Mouse (Mus musculus): ENCODE measurements at regions not wholly inside any gene's neighbourhood (a gene's known extent, or its start where the extent isn't known, plus 50 kb on each side); places are given as distances from the start of the nearest gene placed in this dataset.

DNA sequence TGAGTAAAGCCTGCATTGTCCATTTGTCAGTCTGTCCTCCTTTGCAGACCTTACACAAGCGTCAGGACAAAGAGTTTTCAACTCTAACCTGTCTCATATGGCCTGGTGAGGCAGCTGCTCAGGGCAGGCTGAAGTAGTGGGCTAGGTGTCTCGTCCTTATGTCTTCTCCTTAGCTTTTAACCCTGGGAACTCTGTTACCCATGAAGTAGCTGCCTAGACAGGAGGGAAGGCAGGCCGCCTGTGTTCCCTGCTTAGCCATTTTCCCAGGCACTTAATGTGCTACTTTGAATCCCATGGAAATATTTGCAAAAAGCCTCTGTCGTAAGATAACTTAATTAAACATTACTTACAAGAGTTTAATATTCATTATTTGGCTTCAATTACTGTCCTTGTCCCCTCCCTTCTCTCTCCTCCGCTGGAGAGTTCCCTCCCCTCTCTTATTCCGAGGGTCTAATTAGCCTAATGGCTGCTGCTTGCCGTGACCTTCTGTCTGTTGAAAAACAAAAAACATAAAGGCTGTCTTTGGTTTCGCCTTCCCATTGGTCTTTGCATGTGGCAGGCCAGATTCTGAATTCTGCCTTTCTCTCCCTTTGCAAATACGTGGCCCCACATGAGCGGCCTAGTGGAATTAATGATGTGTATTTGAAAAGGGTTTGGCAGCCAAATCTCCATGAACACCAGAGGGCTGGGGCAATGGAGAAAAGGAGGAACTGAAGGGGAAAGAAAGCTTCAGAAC is 642.2 kb upstream of the Fam160b2 start:
- 0 out of 2 replicates have a peak overlapping the region, but pooled peaks have one; percentile 49 for H3K27ac ChIP-seq (ENCODE audit: low read depth, low read length)
- H3K4me3 ChIP-seq (ENCODE audit: low read depth, low read length): no peak overlapping the region

DNA sequence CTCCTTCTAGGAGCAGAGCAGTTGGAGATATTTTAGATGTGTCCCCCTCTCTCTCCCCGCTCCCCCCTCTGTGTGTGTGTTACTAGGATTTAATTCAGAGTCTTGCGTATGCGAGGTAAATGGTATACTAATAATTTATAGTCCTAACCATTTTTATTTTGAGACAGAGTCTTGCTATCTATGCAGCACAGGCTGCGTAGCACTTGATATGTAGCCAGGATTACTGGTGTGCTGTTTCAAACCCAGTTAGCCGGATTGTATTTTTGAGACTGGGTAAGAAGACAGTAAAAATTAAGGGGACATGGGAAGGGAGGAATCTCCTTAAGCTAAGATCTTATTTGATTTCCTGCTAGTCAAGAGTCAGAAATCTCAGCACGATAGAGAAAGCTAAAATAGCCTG is 636.6 kb upstream of the Fam160b2 start:
- Histone ChIP-seq H3K4me1 (ENCODE audit: control insufficient read depth, insufficient read depth, low read length) (no peaks in the 10 kb centered on the region), H3K27ac (ENCODE audit: low read depth, low read length) (no peak overlapping the region), H3K36me3 (ENCODE audit: control insufficient read depth, insufficient read depth, low read length) (no peaks in the 10 kb centered on the region), H3K9ac (ENCODE audit: low read length) (no peak overlapping the region), H3K27me3 (ENCODE audit: control insufficient read depth, insufficient read depth, low read length) (no peaks in the 10 kb centered on the region), H3K4me3 (ENCODE audit: low read depth, low read length) (no peak overlapping the region), H3K4me2 (ENCODE audit: low read depth) (no peak overlapping the region), H3K9me3 (ENCODE audit: control insufficient read depth, low read length) (no peaks in the 10 kb centered on the region)
- DNase-seq (ENCODE audit: low spot score) (no peak), ATAC-seq (ENCODE audit: insufficient read depth, low FRiP score, low TSS enrichment) (no peak)
- WGBS: 93% methylated on average over 6 of the region's 6 CpGs

More for the DNA sequence above, 642.2 kb upstream of the Fam160b2 start:
- DNase-seq (ENCODE audit: low spot score) (peak; percentile 62), ATAC-seq (ENCODE audit: insufficient read depth, low FRiP score, low TSS enrichment) (peak; percentile 94)
- Histone ChIP-seq H3K9me3 (ENCODE audit: control insufficient read depth, low read length) (no peaks in the 10 kb centered on the region), H3K36me3 (ENCODE audit: control insufficient read depth, insufficient read depth, low read length) (no peaks in the 10 kb centered on the region), H3K27me3 (ENCODE audit: control insufficient read depth, insufficient read depth, low read length) (no peaks in the 10 kb centered on the region), H3K4me1 (ENCODE audit: control insufficient read depth, insufficient read depth, low read length) (peaks cover 2% of the 10 kb centered on the region; the same call in 1 of the 2 replicates), H3K4me2 (ENCODE audit: low read depth) (no peak overlapping the region), H3K9ac (ENCODE audit: low read length) (no peak overlapping the region)
- WGBS: 34% methylated on average over 10 of the region's 10 CpGs

- Histone ChIP-seq H3K9ac (ENCODE audit: low read length) (no peak overlapping the region), H3K4me1 (ENCODE audit: control insufficient read depth, insufficient read depth, low read length) (no peaks in the 10 kb centered on the region), H3K4me2 (ENCODE audit: low read depth) (no peak overlapping the region), H3K4me3 (ENCODE audit: low read depth, low read length) (no peak overlapping the region), H3K9me3 (ENCODE audit: control insufficient read depth, low read length) (no peaks in the 10 kb centered on the region), H3K36me3 (ENCODE audit: control insufficient read depth, insufficient read depth, low read length) (no peaks in the 10 kb centered on the region), H3K27ac (ENCODE audit: low read depth, low read length) (no peak overlapping the region), H3K27me3 (ENCODE audit: control insufficient read depth, insufficient read depth, low read length) (no peaks in the 10 kb centered on the region)
- 89% methylated on average over 2 of the region's 2 CpGs for WGBS
- DNase-seq (ENCODE audit: low spot score) (no peak), ATAC-seq (ENCODE audit: insufficient read depth, low FRiP score, low TSS enrichment) (no peak)
These were observed 635.3 kb upstream of the Fam160b2 start for GRCm38 (mm10) chr14:71234900-71235299.

DNA sequence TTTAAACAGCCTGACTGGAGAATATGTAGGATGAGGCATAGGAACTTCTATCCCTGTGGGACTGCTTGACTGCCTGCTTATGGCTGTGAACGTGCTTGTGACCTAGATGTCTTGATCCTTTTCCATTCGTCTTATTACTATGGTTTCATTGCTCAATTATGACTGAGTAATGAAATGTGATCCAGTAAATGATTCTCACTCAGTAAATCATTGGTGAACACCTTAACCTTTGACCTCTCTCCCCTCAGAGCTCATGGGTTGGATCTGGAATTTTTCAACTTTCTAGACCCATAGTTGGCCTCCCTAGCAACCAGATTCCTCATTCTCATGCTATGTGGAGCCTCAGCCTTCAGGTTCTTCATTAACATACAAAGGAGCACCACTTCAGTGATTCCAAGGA is 634.6 kb upstream of the Fam160b2 start:
- H3K9me3 ChIP-seq (ENCODE audit: control insufficient read depth, low read length): no peaks in the 10 kb centered on the region

DNA sequence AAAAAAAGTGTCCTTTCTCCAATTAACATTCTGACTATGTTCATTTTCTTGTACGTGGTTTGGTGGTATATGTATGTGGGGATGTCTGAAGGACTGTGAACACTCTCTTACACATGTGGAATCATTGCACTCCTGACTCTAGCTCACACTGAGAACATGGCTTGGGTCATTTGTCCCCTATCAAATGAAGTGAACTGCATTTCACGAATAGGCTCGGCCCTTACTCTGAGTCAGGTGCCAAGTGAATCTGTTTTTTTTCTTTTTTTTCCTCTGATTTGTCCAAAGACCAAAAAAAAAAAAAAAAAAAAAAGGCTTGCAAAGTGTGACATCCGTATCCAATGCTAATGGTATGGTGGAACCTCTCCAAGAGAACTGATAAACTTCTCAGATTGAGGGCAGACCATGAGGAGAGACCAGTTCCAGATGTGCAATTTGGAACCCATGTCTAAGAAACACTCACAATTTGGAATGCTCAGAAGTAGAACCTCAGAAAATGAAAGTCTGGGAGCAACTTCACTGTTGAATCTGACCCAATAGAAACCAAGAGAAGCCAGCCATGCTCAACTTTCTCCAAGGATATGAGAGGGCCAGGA is 631.7 kb upstream of the Fam160b2 start:
- WGBS: 90% methylated on average over 4 of the region's 4 CpGs
- Histone ChIP-seq H3K4me2 (ENCODE audit: low read depth) (no peak overlapping the region), H3K4me3 (ENCODE audit: low read depth, low read length) (no peak overlapping the region), H3K4me1 (ENCODE audit: control insufficient read depth, insufficient read depth, low read length) (no peaks in the 10 kb centered on the region), H3K36me3 (ENCODE audit: control insufficient read depth, insufficient read depth, low read length) (no peaks in the 10 kb centered on the region), H3K27ac (ENCODE audit: low read depth, low read length) (no peak overlapping the region), H3K9ac (ENCODE audit: low read length) (no peak overlapping the region), H3K27me3 (ENCODE audit: control insufficient read depth, insufficient read depth, low read length) (no peaks in the 10 kb centered on the region), H3K9me3 (ENCODE audit: control insufficient read depth, low read length) (no peaks in the 10 kb centered on the region)
- DNase-seq (ENCODE audit: low spot score) (no peak), ATAC-seq (ENCODE audit: insufficient read depth, low FRiP score, low TSS enrichment) (no peak)

More for the DNA sequence above, 634.6 kb upstream of the Fam160b2 start:
- Histone ChIP-seq H3K4me1 (ENCODE audit: control insufficient read depth, insufficient read depth, low read length) (no peaks in the 10 kb centered on the region), H3K27me3 (ENCODE audit: control insufficient read depth, insufficient read depth, low read length) (no peaks in the 10 kb centered on the region), H3K4me2 (ENCODE audit: low read depth) (no peak overlapping the region), H3K27ac (ENCODE audit: low read depth, low read length) (no peak overlapping the region), H3K36me3 (ENCODE audit: control insufficient read depth, insufficient read depth, low read length) (no peaks in the 10 kb centered on the region), H3K9ac (ENCODE audit: low read length) (no peak overlapping the region), H3K4me3 (ENCODE audit: low read depth, low read length) (no peak overlapping the region)
- DNase-seq (ENCODE audit: low spot score) (no peak), ATAC-seq (ENCODE audit: insufficient read depth, low FRiP score, low TSS enrichment) (no peak)
- WGBS: 55% methylated on average over 2 of the region's 2 CpGs

DNA sequence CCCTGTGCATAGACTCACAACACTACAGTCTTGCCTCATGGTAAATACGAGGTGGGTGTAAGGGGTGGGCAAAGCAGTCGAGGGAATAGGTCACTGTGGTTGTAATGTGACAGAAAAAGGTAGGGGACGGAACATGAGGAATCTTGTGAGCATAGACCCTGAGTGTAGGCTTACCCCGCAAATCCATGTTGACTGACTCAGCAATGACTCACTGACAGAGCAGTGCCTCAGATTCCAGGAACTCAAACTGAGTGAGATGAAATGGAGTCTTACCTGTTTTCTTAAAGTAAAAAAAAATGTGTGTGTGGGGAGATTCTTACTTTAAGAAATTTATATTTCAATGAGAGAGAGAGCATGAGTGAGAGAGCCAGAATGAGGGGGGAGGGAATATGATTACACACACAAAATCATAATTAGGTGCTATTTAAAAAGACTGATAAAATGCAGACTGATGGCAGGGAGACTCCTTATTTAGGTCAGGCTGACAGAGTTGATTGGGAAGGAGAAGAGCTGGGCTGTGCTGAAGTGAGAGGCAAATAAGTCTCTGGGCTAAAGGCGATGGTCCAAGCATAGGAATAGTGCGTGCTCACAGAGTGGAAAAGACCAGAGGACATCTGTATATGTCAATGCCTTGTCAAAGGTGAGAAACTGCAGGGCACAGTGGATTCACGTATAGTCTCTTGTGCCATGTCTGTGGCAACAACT is 631.0 kb upstream of the Fam160b2 start:
- Histone ChIP-seq H3K4me2 (ENCODE audit: low read depth) (no peak overlapping the region), H3K27me3 (ENCODE audit: control insufficient read depth, insufficient read depth, low read length) (no peaks in the 10 kb centered on the region), H3K4me1 (ENCODE audit: control insufficient read depth, insufficient read depth, low read length) (no peaks in the 10 kb centered on the region), H3K36me3 (ENCODE audit: control insufficient read depth, insufficient read depth, low read length) (no peaks in the 10 kb centered on the region), H3K9ac (ENCODE audit: low read length) (no peak overlapping the region), H3K9me3 (ENCODE audit: control insufficient read depth, low read length) (no peaks in the 10 kb centered on the region), H3K27ac (ENCODE audit: low read depth, low read length) (no peak overlapping the region), H3K4me3 (ENCODE audit: low read depth, low read length) (no peak overlapping the region)
- ATAC-seq (ENCODE audit: insufficient read depth, low FRiP score, low TSS enrichment) (no peak), DNase-seq (ENCODE audit: low spot score) (no peak)
- WGBS: 84% methylated on average over 7 of the region's 7 CpGs

DNA sequence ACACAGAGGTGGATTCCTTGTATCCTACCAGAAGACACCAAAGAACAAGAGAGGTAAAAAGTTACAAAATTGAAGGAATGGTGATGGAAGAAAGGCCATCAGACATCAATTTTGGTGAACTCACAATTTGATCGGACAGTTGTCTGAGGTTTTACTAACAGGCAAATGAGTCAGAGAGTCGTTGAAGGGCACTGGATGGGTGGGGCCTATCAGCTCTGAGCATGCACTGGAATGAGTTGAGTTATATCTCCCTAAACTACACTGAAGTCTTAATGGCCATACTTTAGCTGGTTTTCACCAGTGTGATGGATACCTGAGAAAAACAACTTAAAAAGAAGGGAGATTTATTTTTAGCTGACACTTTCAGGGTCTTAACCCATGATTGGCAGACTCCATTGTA is 630.3 kb upstream of the Fam160b2 start:
- H3K9ac ChIP-seq (ENCODE audit: low read length): no peak overlapping the region
- ATAC-seq (ENCODE audit: insufficient read depth, low FRiP score, low TSS enrichment): no peak
- H3K4me3 ChIP-seq (ENCODE audit: low read depth, low read length): no peak overlapping the region
- no peaks in the 10 kb centered on the region for H3K4me1 ChIP-seq (ENCODE audit: control insufficient read depth, insufficient read depth, low read length)
- 88% methylated on average over 2 of the region's 2 CpGs for WGBS
- no peaks in the 10 kb centered on the region for H3K27me3 ChIP-seq (ENCODE audit: control insufficient read depth, insufficient read depth, low read length)
- no peaks in the 10 kb centered on the region for H3K9me3 ChIP-seq (ENCODE audit: control insufficient read depth, low read length)
- DNase-seq (ENCODE audit: low spot score): no peak
- no peak overlapping the region for H3K27ac ChIP-seq (ENCODE audit: low read depth, low read length)
- no peak overlapping the region for H3K4me2 ChIP-seq (ENCODE audit: low read depth)
- H3K36me3 ChIP-seq (ENCODE audit: control insufficient read depth, insufficient read depth, low read length): no peaks in the 10 kb centered on the region

- no peak overlapping the region for H3K4me3 ChIP-seq (ENCODE audit: low read depth, low read length)
- H3K27ac ChIP-seq (ENCODE audit: low read depth, low read length): no peak overlapping the region
- H3K4me1 ChIP-seq (ENCODE audit: control insufficient read depth, insufficient read depth, low read length): no peaks in the 10 kb centered on the region
- no peak overlapping the region for H3K4me2 ChIP-seq (ENCODE audit: low read depth)
- DNase-seq (ENCODE audit: low spot score) (no peak), ATAC-seq (ENCODE audit: insufficient read depth, low FRiP score, low TSS enrichment) (no peak)
- no peaks in the 10 kb centered on the region for H3K36me3 ChIP-seq (ENCODE audit: control insufficient read depth, insufficient read depth, low read length)
- no peaks in the 10 kb centered on the region for H3K9me3 ChIP-seq (ENCODE audit: control insufficient read depth, low read length)
- H3K27me3 ChIP-seq (ENCODE audit: control insufficient read depth, insufficient read depth, low read length): no peaks in the 10 kb centered on the region
- WGBS: 73% methylated on average over 8 of the region's 8 CpGs
- H3K9ac ChIP-seq (ENCODE audit: low read length): no peak overlapping the region
These were observed 629.3 kb upstream of the Fam160b2 start for GRCm38 (mm10) chr14:71228894-71229446.
